Mouse (Mus musculus) urinary bladder, adult 2 months (tissue): Measurements from ENCODE around the gene Slc35f2. TPM values are rescaled to one million over a fixed set of nuclear protein-coding genes. Genes with fewer than 3 reads are reported as not detected.

Source experiments
- DNase-seq: peaks from one replicate; pipeline ENCODE4 v3.0.0; 2022; ENCODE audit warnings: low spot score
- polyA plus RNA-seq: library from polyadenylated mRNA; depleted of rRNA; stranded (reverse); fragments of >200 nt; gene quantifications from 2 replicates; pipeline ENCODE4 v1.2.3, GENCODE M21; 2012; rRNA removed

Gene Slc35f2
- polyA plus RNA-seq, 1 experiment: 6.5 TPM

DNA sequence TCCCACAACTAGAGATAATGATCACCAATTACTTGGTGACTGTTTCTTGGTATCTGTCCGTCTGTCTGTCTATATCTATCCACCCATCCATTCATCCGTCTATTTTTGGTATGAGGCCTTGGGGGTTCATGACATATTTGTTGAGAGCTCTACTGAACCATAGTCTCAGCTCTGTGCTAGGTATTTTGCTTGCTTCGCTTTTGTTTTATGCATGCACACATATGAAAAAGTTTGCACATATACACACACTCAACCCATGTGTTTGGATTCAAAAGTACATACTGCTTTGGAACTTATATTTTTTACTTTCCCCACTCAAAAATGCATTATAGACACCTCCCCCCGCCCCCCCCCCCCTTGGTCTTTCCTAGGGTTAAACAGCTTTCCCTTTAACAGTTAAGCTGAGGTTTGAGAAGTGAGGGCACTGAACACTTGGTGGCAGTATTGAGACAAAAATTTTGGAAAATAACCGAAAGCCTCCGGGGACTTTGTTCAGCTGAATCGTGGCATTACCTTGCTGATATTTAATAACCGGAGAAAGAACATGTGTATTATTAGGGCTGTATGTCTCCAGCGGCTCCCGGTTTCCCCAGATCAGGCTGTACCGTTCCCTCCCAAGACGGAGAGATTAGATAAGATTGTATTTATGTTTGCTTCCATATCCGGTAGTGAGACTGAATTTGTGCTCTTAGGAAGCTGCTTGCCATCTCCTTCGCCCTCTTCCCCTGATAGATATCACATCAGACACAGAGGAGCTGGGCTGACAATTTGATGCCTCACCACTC, 57.9 kb downstream of the Slc35f2 start:
- no peak for DNase-seq

DNA sequence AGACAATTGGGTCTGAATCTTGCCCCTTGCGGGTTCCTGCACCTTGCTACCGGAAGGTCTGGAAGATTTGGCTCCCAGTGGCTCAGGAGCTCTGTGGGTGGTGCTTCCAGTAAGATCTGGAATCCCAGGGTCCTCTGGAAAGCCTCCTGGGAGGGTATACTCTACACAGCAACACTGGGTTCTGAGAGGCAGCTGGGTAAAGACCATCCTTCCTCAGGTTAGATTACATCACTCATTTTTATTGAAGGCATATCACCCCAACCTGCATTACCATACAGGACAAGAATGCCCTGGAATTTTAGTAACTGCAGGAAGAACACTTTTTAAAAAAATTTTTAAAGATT, 58.5 kb downstream of the Slc35f2 start:
- no peak for DNase-seq

DNA sequence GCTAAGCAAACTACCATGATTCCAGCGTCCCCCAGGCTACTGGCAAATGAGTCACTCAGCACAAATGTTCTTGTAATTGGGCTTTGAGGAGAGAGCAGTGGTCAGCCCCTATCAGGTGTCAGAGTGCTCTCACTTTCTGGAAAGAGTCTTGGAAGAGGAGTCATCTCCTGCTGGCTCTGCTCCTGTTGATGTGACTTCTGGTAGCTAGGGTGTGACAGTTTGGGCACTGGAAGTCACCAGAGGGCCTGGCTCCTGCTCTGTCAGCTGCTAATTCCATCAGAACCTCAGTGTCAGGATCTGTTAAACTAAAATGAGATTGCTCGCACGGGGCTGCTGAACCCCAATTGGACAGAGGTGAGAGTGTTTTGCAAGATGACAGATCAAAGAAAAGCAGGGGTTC, 63.7 kb downstream of the Slc35f2 start:
- DNase-seq: no peak

- DNase-seq: no peak
These were observed 64.6 kb downstream of the Slc35f2 start for GRCm38 (mm10) chr9:53835976-53836375.

- no peak for DNase-seq
These were observed 67.5 kb downstream of the Slc35f2 start for GRCm38 (mm10) chr9:53838816-53839215.

GRCm38 (mm10) chr9:53848548-53848947, 77.2 kb downstream of the Slc35f2 start:
- DNase-seq: no peak

GRCm38 (mm10) chr9:53849864-53850263, 78.5 kb downstream of the Slc35f2 start, which contains the start of gene Sln:
TSS of gene Sln (plus strand) at chr9:53850164.
- DNase-seq: no peak

GRCm38 (mm10) chr9:53852158-53852557, 80.8 kb downstream of the Slc35f2 start:
- no peak for DNase-seq

DNA sequence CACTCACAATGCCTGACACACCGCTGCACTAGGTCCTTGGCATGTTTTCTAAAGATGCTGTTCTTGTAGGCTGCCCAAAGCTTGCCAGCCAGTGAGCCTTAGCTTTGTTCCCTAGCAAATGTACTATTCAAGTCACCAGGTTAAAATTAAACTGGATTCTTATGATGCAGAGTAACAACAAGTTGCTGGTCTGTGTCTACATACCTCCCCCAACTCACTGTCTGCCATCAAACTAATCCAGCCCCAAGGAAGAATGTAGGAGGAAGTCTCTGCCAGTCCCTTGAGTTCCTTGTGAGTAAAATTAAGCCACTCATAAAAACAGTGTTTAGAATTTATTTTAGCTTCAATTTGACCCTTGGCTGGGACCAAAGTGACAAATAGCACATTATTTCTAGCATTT, 82.3 kb downstream of the Slc35f2 start:
- DNase-seq: no peak

DNA sequence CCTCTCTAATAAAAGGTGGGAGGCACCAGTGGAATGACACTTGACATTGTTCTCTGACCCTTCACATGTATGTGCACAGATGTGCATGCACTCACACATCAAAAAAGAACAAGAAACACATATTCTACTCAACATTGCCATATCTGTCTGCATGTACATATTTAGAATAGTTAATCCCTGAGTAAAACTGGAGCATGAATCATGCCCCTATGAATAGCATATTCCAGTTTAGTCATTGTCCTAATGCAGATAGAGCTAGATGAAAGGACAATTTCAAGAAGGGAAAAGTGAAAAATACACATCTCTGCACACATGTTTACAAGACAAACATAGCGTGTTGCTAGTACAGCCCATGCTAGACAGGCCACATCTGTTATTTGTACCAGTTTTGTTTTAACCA, 83.2 kb downstream of the Slc35f2 start:
- no peak for DNase-seq

GRCm38 (mm10) chr9:53857864-53858263, 86.5 kb downstream of the Slc35f2 start:
- DNase-seq: no peak

Other genes starting within 250 kb of the Slc35f2 start
- 8.6 and 12.0 TPM in 2 replicates for gene Atm, start 234.8 kb upstream of the Slc35f2 start, polyA plus RNA-seq
- 7.0 and 7.6 TPM in 2 replicates for gene Npat, start 234.5 kb upstream of the Slc35f2 start, polyA plus RNA-seq
- gene Acat1, start 161.2 kb upstream of the Slc35f2 start, polyA plus RNA-seq: 64.8 and 66.3 TPM in 2 replicates
- gene Cul5, start 101.5 kb upstream of the Slc35f2 start, polyA plus RNA-seq: 13.6 and 15.7 TPM in 2 replicates
- 0.36 and 0.37 TPM in 2 replicates for gene Rab39, start 65.3 kb upstream of the Slc35f2 start, polyA plus RNA-seq
- gene Sln, start 78.6 kb downstream of the Slc35f2 start, polyA plus RNA-seq: not detected in 2 replicates
- 0.04 and 0.12 TPM in 2 replicates for gene Elmod1, start 203.8 kb downstream of the Slc35f2 start, polyA plus RNA-seq